Mouse (Mus musculus) left cerebral cortex, adult 11 months (tissue): ENCODE measurements around the gene Bdkrb2.

ENCODE experiments used
- DNase-seq: peaks from one replicate; pipeline ENCODE4 v3.0.0; 2022; ENCODE audit warnings: low spot score

Bdkrb2 gene

GRCm38 (mm10) chr12:105593471-105593870 lies 30.4 kb downstream of the Bdkrb2 start:
- no peak for DNase-seq

GRCm38 (mm10) chr12:105597135-105597534 lies 34.1 kb downstream of the Bdkrb2 start:
- DNase-seq: no peak

GRCm38 (mm10) chr12:105598503-105598902 lies 35.5 kb downstream of the Bdkrb2 start:
- no peak for DNase-seq

GRCm38 (mm10) chr12:105599098-105599497 lies 36.1 kb downstream of the Bdkrb2 start:
- DNase-seq: no peak

GRCm38 (mm10) chr12:105601586-105601985 lies 38.6 kb downstream of the Bdkrb2 start:
- DNase-seq: no peak

- no peak for DNase-seq
These were observed 39.7 kb downstream of the Bdkrb2 start, which contains the start of gene Bdkrb1 for GRCm38 (mm10) chr12:105602581-105603210. TSS of gene Bdkrb1 (plus strand) at chr12:105603085.

GRCm38 (mm10) chr12:105603904-105604303 lies 40.9 kb downstream of the Bdkrb2 start:
- DNase-seq: no peak

GRCm38 (mm10) chr12:105605212-105605611 lies 42.2 kb downstream of the Bdkrb2 start:
- DNase-seq: no peak

GRCm38 (mm10) chr12:105606881-105607280 lies 43.9 kb downstream of the Bdkrb2 start:
- no peak for DNase-seq

GRCm38 (mm10) chr12:105611045-105611444 lies 48.0 kb downstream of the Bdkrb2 start:
- DNase-seq: no peak

- peak; percentile 41 for DNase-seq
These were observed 48.7 kb downstream of the Bdkrb2 start for GRCm38 (mm10) chr12:105611748-105612147.

- DNase-seq: no peak
These were observed 50.5 kb downstream of the Bdkrb2 start for GRCm38 (mm10) chr12:105613559-105613958.

GRCm38 (mm10) chr12:105622048-105622447 lies 59.0 kb downstream of the Bdkrb2 start:
- DNase-seq: no peak

- no peak for DNase-seq
These were observed 60.0 kb downstream of the Bdkrb2 start for GRCm38 (mm10) chr12:105622981-105623539.

GRCm38 (mm10) chr12:105625798-105626197 lies 62.8 kb downstream of the Bdkrb2 start:
- DNase-seq: no peak

GRCm38 (mm10) chr12:105634374-105635067 lies 71.5 kb downstream of the Bdkrb2 start:
- no peak for DNase-seq

- DNase-seq: no peak
These were observed 73.5 kb downstream of the Bdkrb2 start for GRCm38 (mm10) chr12:105636551-105636950.

- no peak for DNase-seq
These were observed 74.5 kb downstream of the Bdkrb2 start for GRCm38 (mm10) chr12:105637554-105637953.

GRCm38 (mm10) chr12:105642770-105643321 lies 79.8 kb downstream of the Bdkrb2 start:
- DNase-seq: no peak
